Mouse (Mus musculus) gastrocnemius, adult 8-10 months (tissue): ENCODE measurements around the gene Disp1. TPM values are rescaled to one million over a fixed set of nuclear protein-coding genes. Genes with fewer than 3 reads are reported as not detected.

Experiments used
- DNase-seq, 2 experiments: peaks; one replicate each; pipeline ENCODE4 v3.0.0; 2022; ENCODE audit warnings: low spot score in 2 of 2
- total RNA-seq, 4 experiments: library from RNA; stranded (reverse); gene quantifications; 2 replicates each; pipeline ENCODE4 v1.2.4; 2022

Gene Disp1
- total RNA-seq, 4 experiments from 2014 or later, result 1.8 to 2.9 (median 2.2) TPM

DNA sequence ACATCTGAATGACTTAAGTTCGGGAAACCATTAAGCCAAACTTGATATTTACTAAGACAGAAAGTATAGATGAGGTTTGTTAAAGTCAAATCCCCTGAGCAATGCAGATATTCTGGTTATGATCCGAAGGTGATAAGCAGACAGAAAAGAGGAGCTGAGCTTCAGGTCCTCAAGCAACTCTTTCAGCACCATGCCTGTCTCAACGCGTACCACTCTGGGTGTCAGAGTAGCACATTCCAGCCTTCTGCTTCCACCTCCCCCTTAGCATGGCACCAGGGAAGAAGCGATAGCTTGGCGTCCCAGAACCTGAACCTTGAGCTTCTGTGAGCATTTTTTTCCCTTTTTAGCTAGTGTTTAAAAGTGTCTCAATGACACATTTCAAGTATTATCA is 57.1 kb downstream of the Disp1 start:
- no peak for DNase-seq

DNA sequence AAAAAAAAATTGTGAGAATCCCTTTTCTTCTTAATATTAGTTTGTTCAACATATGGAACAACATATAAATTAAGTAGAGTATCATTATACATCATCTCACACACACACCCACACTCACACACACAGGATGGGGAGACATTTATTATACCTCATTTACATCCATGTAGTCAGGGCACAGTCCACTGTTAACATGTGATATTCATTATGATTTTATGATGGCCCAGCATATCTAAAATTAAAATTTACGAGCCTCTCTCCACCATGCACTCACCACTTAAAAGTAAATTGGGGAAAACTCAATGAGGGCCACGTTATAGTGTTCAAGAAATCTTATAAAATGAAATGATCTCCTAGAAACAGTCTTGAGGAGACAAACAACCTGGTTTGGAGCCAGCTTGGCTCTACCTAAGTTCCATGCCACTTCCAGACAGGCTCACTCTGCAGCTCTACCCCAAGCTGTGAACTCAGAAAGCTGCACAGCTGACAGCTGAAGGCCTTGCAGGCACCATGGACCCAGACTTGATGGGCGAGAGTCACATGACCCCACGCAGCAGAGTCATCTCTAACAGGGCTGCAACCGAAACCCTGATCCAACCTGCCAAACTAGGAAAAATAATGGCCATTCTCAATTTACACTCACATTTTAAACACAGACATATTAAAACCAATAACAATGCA is 57.7 kb downstream of the Disp1 start:
- DNase-seq, result no peak

DNA sequence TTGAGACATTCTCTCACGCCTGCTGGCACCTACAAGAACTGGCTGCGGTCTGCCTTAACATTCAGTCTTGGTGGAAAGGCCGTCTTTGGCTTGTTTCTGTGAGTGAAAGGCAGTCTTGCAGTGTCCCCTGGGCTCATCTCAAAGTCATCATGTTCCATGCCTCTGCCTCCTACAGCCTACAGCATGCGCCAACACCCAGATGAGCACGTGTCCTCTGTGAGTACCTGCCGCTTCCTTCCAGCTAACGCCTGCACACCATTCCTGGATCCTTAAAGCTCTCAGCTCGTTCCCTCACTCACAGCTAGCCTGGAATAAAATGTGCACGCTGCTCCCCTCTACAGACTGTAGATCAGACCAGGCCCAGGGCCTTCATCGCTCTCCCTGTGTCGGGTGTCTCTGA is 60.3 kb downstream of the Disp1 start:
- no peak for DNase-seq

DNA sequence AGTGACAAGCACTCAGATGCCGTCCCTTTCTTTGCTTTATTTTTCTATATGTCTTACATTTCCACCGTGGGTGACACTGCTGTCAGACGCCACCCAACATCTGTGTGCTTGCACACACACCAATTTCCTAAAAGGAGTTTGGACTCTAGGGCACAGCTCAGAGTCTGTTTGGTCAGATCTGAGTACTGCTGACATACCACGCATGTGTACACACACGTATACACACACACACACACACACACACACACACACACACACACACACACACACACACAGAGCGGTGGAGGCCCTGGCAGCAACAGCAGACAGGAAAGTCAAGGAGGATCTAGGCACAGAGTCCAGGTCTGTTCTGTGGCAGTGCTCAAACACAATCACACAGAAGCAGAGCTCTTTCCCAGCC is 61.1 kb downstream of the Disp1 start:
- DNase-seq, result no peak

DNA sequence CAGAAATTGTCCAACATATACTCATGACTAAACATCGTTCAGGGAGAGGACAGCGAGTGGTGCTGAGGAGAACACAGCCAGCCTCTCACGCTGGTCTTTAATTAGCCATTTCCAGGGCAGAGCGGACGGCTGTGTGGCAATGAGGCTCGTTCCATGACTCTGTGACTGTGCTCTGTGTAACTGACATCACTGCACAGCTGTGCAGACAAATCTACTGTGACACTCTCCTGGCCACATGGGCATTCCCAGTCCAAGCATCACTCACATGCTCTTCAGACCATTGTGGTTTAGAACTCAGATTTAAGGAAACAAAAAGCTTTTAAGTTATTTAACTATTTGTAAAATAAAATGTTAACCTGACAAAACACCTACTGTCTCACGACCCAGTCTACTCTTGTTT is 62.1 kb downstream of the Disp1 start:
- no peak for DNase-seq

DNA sequence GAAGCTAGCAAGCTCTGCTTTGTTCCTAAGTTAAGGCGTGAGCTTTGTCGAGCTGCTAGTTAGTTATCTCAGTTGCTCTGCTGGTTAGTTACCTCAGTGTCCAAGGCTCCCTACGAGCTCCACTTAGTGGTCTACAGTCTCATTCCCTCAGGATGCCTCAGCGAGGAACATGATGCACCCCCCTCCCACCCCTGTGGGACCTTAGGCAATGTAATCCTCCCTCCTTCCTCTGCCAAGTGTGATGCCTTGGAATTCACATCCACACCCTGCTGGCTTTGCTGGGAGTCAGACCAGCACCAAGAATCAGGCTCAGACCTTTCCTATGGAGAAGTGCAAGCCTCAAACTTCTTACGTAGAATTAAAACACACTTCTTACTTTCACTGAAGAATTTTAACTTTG is 65.7 kb downstream of the Disp1 start:
- DNase-seq, result peak; percentile 60 to 69

DNA sequence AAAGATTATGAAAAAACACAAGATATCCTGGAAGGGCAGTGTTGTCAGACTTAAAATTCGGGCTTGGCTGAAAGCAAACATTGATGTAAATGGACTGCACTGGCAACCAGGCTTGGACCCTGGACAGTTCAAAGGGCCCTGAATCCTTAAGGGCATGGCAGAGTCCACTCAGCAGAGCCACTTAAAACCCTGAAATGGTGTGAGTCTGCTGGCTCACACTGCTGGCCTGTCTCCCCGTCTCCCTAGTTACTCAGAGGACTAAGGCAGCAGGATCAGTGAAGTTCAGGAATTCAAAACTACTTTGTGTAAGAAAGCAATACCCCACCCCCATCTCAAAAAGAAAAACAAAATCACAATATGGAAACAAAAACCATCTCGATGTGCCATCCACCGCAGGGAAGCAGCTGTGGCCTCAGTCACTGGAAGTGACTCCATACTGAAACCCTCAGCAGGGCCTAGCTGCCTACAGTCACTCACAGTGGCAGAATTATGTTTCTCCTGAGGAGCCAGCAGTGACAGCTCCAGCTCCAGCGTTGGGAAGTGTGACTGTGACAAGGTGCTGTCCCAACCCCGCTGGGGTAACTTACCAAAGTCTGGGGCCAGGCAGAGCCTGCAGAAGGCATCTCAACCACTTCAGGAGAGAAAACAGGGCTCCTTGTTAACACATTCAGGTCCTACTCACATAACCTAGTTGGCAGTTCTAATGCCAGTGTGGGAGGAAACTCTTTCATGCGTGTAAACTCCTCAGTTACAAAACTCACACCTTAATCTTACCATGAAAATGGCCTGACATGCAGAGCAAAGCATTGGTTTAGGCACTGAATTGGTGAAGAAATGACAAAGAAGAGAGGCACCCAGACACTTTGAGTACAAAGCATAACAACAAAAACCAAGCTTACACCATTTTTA is 66.8 kb downstream of the Disp1 start:
- DNase-seq, result no peak

DNA sequence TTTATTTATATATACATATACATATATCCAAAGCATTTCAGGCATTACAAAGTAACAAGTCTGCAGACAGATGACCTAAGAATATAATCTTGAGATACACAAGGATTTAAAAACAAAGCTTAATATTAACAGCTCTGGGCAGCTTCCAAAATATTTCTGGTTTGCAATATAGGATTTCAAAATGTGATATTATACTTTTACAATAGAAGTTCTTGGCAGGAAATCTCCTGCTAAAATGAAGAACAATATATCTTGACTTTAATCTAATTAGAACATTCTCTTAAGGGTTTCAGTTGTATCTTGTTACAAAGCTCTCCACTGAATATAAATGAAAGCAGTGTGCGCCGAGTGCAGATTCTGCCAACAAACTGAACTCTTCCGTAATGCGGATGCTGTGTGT is 68.0 kb downstream of the Disp1 start:
- DNase-seq, result no peak

DNA sequence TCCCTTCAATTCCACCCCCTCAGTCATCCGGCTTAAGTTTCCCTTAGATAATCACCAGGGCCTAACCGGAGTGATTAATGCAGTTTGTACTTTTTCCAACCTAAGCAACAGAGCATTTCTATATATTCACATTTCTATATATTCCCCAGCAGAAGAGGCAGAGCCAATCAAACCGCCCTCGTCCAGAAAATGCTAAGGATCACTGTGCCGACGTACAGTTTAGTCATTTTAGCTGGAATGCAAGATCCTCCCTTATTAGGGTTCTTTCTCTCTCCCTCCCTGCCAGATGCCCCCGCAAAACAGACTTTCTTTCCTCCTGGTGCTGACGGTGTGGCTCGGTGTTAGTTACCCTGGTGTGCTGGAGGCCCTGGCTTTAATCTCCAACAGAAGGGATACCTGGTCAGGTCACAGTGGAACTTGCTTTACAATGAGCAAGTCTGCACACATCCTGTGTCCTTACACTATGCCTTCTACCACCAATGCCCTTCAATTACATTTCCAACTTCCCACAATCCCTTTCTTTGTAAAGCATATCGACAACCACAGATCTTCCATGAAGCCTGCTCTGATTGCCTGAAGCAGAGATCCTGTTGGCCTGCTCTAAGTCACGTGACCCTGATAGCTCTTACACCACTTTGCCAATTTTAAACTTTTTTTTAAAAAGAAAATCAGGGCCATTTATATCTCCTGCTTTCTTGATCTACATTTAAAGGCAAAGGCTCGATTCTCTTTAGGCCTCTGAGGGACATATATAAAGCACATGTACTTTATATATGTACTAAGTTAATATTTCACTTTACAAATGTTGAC is 69.6 kb downstream of the Disp1 start:
- DNase-seq, result no peak

DNA sequence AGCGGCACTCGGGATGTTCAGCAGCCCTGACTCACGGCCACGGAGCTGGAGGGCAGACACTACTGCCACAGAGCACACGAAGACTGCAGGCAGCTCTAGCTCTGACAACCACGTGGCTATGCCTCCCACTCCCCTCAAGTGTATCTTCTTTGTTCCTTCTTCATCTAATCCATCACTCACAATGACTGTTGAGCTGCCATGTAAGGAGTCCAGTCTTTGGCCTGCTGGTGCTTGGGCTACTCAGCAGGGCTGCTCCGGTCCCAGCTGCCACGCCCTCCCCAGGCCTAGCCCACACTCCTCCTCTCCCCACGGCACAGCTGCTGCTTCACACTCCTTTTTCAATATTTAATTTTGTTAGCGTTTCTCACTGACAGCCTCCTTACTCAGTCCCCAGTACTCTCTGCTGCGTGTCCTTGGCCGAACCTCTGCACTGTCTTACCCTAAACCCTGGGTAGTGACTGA is 70.9 kb downstream of the Disp1 start:
- no peak for DNase-seq

DNA sequence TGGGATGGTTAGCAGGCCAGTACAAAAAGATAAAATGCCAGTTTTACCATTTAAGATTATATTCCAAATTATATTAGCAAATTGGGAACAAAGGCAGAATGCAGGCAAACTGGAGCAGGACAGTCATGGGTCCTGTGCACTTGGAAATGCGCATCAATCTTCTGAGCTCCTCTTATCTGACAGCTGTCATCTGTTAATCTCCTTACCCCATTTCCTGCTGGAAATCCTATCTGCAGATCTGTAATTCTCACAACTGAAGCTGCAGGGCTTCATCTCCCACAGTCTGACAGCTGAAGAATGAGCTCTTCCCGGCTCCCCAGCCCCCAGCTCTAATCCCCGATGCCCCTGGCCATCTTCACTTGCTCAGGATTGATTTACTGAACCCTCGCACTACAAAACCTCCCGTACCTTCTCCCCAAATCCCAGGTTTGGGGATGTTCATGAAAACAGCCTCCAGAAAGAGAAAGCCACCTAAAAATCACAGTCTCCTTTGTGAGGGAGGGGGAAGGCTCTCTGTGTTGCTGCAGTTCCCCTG is 71.7 kb downstream of the Disp1 start:
- no peak for DNase-seq

DNA sequence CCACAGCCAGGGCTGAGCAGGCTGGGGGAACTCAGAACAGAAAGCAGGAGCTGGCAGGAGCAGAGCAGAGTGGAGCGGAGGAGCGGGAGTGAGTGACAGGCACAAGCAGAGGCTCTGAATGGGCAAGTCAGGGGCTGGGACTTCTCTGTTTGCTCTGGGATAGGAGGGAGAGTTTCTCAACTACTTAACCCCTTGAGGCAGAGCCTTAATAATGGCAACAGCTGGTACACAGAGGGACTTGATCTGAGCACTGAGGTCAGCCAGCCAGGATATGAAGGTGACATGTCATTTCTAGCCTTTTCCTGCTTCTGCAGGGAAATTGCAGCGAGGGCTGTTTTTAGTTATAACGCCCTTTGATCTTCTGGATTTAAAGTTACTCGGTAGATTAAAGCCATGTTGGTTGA is 73.9 kb downstream of the Disp1 start:
- DNase-seq, result peak; percentile 22 to 49

DNA sequence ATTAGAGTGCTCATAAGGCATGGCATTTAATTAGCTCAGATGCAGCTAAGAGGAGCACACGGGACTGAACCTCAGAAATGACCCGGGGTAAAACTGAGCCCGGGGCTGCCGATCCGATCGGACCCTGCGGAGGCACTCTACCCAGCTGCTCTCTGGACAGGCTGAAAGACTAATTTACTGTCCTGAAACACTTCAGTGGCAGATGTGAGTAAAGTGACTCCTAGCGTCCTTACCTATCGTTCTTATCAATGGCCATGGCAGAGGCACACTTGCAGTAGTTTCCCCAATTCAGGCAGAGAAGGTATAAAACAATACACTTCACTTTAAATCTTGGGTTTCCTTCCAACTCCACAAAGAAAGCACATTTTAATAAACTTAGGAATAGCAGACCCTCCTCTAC is 74.5 kb downstream of the Disp1 start:
- DNase-seq, result no peak

DNA sequence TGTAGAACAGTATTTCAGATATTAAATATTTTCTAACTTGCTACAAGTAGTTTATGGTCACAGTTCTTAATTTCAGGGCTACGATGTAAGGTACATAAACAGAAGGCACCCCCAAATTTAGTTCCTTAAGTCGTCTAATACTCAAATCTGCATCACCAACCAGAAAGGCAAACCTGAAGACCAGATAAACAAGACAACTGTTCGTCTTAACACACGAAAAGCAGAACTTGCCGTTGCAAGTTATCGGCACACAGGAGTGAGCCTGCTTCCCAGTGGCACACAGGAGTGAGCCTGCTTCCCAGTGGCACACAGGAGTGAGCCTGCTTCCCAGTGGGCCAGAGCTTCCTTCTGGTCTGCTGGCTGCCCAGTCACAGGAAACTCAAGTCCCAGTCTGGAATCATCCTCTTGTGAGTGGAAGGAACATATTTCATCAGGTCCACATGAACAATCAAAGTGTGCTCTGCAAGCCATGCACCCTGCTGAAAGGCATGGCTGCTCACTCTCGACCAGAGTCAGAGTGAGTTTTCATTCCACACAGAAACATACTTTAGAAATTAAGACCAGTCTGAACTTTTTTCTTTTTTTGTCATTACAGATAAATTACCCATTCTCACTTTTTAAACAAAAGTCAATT is 75.1 kb downstream of the Disp1 start:
- DNase-seq, result no peak

DNA sequence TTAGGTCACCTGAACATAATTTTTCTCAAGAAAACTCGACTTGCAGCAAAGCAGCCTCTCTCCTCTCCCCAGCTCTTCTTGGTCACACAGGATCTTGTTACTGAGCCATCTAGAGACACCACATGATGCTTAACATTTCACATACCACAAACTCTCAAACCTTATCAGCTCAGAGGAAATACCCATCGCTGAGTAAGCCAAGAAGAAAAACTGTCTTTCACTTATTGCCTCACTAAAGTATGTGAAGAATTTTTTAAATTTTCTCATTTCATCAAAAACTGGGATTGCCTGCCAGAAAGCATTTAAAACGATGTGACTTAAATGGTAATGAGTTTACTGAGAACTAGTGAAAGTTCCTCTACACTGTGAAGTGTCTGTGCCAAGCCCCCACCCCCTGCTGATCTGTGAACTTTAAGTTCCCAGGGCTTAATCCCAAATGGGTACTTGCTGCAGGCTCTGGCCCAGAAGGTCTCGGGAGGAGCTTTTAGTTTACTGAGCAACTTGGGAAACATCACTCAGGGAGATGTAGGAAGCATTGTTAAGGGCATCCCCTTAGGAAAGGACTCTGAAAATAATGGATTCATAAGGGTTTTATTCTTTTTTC is 76.6 kb downstream of the Disp1 start:
- no peak for DNase-seq

DNA sequence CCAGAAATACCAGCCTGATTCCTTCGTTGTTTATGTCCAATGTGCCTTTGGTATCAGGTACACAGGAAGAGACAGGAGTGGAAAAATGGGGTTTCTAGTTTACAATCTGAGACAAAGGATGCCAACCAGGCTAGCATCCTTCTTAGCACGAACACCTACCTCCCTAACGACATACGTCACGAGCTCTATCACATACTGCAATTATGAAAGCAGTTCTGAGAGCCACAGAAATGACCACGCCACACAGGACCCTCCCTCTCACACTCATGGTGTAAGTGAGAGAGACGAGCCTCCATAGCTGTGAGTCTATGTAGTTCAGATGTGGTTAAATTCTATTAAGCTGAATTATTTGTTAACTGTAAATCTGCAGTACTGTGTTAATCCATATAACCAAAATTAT is 78.1 kb downstream of the Disp1 start:
- DNase-seq, result no peak

DNA sequence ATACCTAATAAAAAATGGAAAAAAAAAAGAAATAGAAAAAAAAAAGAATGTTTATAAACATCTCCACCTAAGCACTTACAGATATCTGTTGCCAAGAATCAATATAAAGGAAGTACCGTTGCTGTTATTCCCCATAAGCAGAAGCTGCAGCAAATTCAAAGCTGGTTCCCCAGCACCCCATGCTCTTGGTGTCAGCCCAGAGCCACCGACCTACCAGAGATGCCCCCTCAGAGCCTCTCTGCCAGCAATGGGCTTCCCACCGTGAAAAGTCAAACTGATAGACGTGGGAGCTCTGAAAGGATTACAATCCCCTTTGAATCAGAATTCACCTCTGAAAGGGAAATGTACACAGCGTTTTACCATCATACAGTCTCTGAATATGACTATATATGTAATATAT is 78.8 kb downstream of the Disp1 start:
- DNase-seq, result no peak

DNA sequence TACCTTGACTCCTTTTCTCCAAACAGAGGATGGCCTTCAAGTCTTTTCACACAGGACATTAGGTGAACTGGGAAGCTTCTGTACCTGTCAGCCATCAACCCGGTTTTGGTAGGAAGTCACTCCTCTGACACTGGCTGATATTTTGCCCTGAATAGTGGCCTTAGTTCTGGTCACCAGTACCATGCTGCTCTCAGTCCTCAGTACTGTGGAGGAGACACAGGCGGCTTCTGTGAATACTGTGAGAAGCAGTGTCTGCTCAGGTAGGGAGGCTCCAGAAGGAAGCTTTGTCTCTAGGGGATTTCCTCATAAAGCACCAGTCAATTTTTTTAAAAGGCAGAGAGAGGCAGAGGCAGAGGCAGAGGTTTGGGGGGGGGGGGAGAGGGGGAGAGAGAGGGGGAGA is 80.0 kb downstream of the Disp1 start:
- DNase-seq, result no peak

DNA sequence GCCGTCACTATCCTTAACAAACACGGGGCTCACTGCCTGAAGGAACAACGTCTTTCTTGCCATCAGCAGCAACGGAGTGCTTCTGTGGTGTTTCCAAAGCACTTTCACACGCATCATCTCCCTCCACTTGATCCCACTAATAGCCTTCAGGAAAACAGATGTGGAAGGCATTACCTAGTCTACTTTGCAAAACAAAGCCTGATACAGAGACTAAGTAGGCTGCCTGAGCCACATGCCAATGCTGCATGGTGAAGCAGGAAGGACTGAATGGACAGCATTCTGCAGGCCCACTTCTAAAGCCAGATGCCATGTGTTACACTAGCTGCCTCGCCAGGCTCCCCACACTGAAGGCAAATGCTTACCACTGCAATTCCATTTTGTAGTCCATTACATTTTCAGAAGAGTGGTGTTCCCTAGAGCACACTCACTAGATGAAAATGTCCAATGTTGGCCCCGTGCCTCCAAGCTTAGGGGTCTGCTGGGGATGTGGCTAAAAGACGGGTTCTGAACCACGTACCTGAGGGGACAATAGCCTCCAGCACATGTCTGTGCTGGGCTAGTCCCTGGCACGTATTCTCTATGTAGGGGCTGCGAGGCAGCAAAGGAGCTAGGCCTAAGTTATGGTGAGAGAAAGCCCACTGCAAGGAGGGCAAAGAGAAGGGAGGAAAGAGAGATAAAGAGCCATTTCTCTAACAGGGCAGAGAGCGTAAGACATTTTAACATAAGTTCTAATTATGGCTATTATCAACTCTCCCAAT is 80.6 kb downstream of the Disp1 start:
- DNase-seq, result no peak

DNA sequence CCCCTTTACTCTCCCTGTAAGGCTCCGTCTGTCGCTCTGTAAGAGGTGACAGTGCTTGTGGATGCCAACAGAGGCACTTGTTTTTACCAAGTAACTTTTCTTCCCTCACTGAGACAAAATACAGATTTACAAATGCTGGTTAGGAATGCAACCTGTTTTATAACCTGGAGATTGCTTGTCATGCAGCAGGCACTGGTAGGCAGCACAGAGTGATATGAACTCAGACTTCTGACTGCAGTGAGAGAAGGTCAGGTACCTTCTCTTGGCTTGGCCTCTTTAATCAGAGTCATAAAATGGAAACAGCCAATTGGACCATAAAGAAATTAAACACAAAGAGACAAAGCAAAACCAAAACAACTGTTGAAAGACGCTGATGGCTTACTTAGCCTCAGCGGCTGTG is 83.2 kb downstream of the Disp1 start:
- DNase-seq, result no peak
